Mouse (Mus musculus) forebrain, embryonic 12.5 days (tissue): ENCODE results near the gene Churc1. TPM values are rescaled to one million over a fixed set of nuclear protein-coding genes. Genes with fewer than 3 reads are reported as not detected.

ENCODE experiments used
- ATAC-seq: fragments of 200-750 bp; cut with Nextera tagmentation; 2 replicates; pipeline ENCODE4 v1.8.0; 2017; ENCODE audit warnings: moderate TSS enrichment; ENCODE audit not compliant: low FRiP score
- H3K27ac ChIP-seq: fragments of 300-500 bp; sonication (generic); 2 replicates; pipeline ENCODE4 v1.5.1; 2016; ENCODE audit warnings: mild to moderate bottlenecking
- H3K27me3 ChIP-seq: fragments of 300-500 bp; sonication (generic); 2 replicates; pipeline ENCODE4 v1.6.1; 2016; ENCODE audit warnings: mild to moderate bottlenecking
- H3K36me3 ChIP-seq: fragments of 300-500 bp; sonication (generic); replicated peaks from 2 replicates; pipeline ENCODE4 v1.6.1; 2016; ENCODE audit warnings: mild to moderate bottlenecking
- H3K4me1 ChIP-seq: fragments of 300-500 bp; sonication (generic); 2 replicates; pipeline ENCODE4 v1.6.1; 2016
- H3K4me2 ChIP-seq: fragments of 300-500 bp; sonication (generic); 2 replicates; pipeline ENCODE4 v1.6.1; 2016; ENCODE audit warnings: mild to moderate bottlenecking, moderate library complexity
- H3K4me3 ChIP-seq: fragments of 300-500 bp; sonication (generic); replicated peaks from 2 replicates; pipeline ENCODE4 v1.5.1; 2016; ENCODE audit warnings: mild to moderate bottlenecking
- H3K9ac ChIP-seq: fragments of 300-500 bp; sonication (generic); 2 replicates; pipeline ENCODE4 v1.6.1; 2016; ENCODE audit warnings: mild to moderate bottlenecking
- H3K9me3 ChIP-seq: fragments of 300-500 bp; sonication (generic); 2 replicates; pipeline ENCODE4 v1.6.1; 2016
- WGBS: fragments of 180-500 bp; shearing (Covaris S2); methylation state at CpG from one replicate; pipeline ENCODE4 v1.1.7; 2016; 5-methylcytosine and 5-hydroxymethylcytosine counted together
- polyA plus RNA-seq: library from polyadenylated mRNA; unstranded; fragments of >200 nt; fragmentation: Nextera tagmentation; extraction: Ambion mirVana; gene quantifications from 2 replicates; pipeline ENCODE4 v1.2.1, GENCODE M21; 2016

The Churc1 gene
- polyA plus RNA-seq, 1 experiment from 2014 or later = 79.0 TPM

DNA sequence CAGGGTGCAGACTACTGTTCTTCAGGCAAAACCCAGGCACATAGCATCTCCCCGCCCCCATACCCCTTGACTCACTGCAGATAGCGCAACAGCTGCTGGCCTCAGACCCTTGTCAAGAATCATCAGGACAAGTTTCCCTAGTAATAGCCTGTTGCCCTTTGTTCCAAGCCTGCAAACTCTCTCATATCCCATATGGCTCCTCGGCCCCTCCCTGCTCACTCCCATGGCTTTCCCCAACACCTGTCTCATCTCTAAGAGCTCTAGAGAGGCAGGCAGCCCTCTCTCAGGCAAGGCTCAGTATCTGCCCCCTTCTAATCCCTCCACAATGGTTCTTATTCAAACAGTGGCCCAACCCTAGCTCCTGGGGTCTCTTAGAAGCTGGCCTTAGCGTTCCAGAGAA, 55.3 kb downstream of the Churc1 start:
- no peak overlapping the region for H3K9ac ChIP-seq
- H3K9me3 ChIP-seq = no peaks in the 10 kb centered on the region
- ATAC-seq = no peak
- H3K36me3 ChIP-seq = no peaks in the 10 kb centered on the region
- no peak overlapping the region for H3K27ac ChIP-seq
- peak overlapping the region; percentile 90; the same call in 1 of the 2 replicates for H3K4me2 ChIP-seq
- peaks cover 66% of the 10 kb centered on the region for H3K27me3 ChIP-seq
- H3K4me1 ChIP-seq = peaks cover 36% of the 10 kb centered on the region
- H3K4me3 ChIP-seq = no peak overlapping the region
- WGBS = 40% methylated on average over 4 of the region's 4 CpGs

DNA sequence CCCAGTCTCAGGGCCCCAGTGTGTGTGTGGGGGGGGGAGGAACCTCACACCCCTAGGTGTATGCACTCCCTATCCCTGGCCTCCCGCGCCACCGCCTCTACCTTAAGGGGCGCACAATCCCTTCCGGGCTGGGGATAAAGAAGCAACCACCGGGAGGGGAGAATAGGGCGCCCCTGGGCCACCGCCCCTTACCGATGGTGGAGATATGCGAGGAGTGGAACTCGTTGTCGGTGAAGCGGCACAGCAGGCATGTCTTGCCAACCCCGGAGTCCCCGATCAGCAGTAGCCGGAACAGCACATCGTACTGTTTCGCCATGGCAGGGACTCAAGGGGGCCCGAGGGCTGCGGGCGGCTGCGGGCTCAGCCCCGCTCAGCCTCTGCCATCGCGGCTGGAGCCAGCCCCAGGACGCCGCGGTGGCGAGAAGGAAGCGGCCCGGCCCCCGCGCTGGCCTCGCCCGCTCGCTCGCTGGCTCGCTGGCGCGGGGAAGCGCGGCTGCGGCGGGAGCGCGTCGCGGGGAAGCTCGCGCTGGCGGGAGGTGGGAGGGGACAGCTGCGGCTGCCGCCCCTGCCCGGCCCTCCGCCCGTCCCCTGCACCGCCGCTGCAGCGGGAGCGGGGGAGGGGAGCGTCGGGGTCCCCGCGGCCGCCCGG, 56.8 kb downstream of the Churc1 start:
- Histone ChIP-seq H3K36me3 (no peaks in the 10 kb centered on the region), H3K9me3 (no peaks in the 10 kb centered on the region), H3K27ac (peak overlapping the region; percentile 56; the same call in 1 of the 2 replicates), H3K4me3 (peak overlapping the region; percentile 69), H3K4me2 (peak overlapping the region; percentile 90), H3K4me1 (peaks cover 34% of the 10 kb centered on the region), H3K9ac (peak overlapping the region; percentile 75), H3K27me3 (peaks cover 55% of the 10 kb centered on the region)
- WGBS = under 1% methylated on average over 63 of the region's 66 CpGs
- ATAC-seq = peak; percentile 85

- Histone ChIP-seq H3K4me3 (peak within 1 kb of the TSS; percentile 69), H3K27me3 (peaks cover 55% of the 10 kb centered on the region), H3K27ac (peak within 1 kb of the TSS; percentile 56; the same call in 1 of the 2 replicates), H3K9me3 (no peaks in the 10 kb centered on the region), H3K36me3 (no peaks in the 10 kb centered on the region), H3K4me2 (peak within 1 kb of the TSS; percentile 90), H3K4me1 (peaks cover 29% of the 10 kb centered on the region), H3K9ac (peak within 1 kb of the TSS; percentile 75)
- ATAC-seq = no peak; the same call in 1 of the 2 replicates
- WGBS = 2% methylated on average over 11 of the region's 17 CpGs
Measured at GRCm38 (mm10) chr12:76822651-76823041, 57.3 kb downstream of the Churc1 start, which contains the start of gene Rab15. TSS of gene Rab15 (minus strand) at chr12:76822908.

GRCm38 (mm10) chr12:76825283-76825682, 59.9 kb downstream of the Churc1 start:
- Histone ChIP-seq H3K9me3 (no peaks in the 10 kb centered on the region), H3K4me1 (peaks cover 19% of the 10 kb centered on the region), H3K9ac (no peak overlapping the region), H3K4me3 (no peak overlapping the region), H3K36me3 (no peaks in the 10 kb centered on the region), H3K27me3 (peaks cover 44% of the 10 kb centered on the region), H3K4me2 (no peak overlapping the region), H3K27ac (no peak overlapping the region)
- 66% methylated on average over 4 of the region's 4 CpGs for WGBS
- no peak for ATAC-seq

GRCm38 (mm10) chr12:76832704-76833103, 67.4 kb downstream of the Churc1 start:
- no peak overlapping the region for H3K9ac ChIP-seq
- H3K36me3 ChIP-seq = no peaks in the 10 kb centered on the region
- no peak overlapping the region for H3K4me3 ChIP-seq
- 6% methylated on average over 3 of the region's 3 CpGs for WGBS
- H3K4me1 ChIP-seq = no peaks in the 10 kb centered on the region
- no peak for ATAC-seq
- no peak overlapping the region for H3K27ac ChIP-seq
- no peaks in the 10 kb centered on the region for H3K9me3 ChIP-seq
- H3K4me2 ChIP-seq = no peak overlapping the region
- H3K27me3 ChIP-seq = peaks cover 9% of the 10 kb centered on the region; the same call in 1 of the 2 replicates

Other genes starting within 250 kb of the Churc1 start
- 1.0 TPM in 2 replicates for gene Plekhg3, start 234.6 kb upstream of the Churc1 start, polyA plus RNA-seq
- 1.8 and 2.1 TPM in 2 replicates for gene Sptb, start 55.0 kb upstream of the Churc1 start, polyA plus RNA-seq
- 35.2 and 37.3 TPM in 2 replicates for gene Fntb, start 51 bp downstream of the Churc1 start, polyA plus RNA-seq
- 0.33 and 1.2 TPM in 2 replicates for gene Gpx2, start 30.0 kb downstream of the Churc1 start, polyA plus RNA-seq
- 11.8 and 13.8 TPM in 2 replicates for gene Rab15, start 57.4 kb downstream of the Churc1 start, polyA plus RNA-seq
- 14.7 and 23.4 TPM in 2 replicates for gene Max, start 196.7 kb downstream of the Churc1 start, polyA plus RNA-seq